Mouse (Mus musculus): Measurements from ENCODE around the gene Bean1.
"Not testable (repeated sequence)": the region's sequence is repeated elsewhere in the genome, so short reads cannot be mapped to it uniquely, and the experiment has no call there.

DNA sequence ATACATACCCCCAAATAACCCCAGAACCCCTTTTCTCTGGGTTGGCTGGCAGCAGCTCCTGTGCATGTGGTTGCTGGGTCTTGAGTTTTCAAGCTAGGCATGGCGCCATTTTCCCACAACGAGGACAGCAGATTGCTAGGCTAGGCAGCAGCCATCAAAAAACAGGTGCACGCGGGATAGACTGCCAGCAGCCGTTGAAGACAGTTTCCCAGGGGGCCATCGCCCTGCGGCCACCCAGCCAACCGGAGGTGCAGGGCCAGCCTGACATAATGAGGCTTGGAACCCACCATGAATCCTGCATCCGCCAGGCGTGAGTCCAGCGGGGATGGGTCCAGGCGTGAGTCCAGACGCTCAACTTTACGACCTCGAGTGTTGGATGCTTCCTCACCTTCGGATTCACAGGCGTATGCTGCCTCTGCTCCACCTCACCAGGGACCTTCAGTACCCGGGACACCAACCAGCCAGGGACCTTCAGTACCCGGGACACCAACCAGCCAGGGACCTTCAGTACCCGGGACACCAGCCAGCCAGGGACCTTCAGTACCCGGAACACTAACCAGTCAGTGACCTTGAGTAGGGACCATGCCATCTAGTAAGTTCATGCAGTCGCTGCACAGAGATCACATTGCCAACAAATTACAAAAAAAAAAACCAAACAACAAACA, 94.2 kb downstream of the Bean1 start:
- not testable (repeated sequence) for TF ChIP-seq CTCF (IDR thresholded peaks at IDR 0.05; ENCODE audit: borderline replicate concordance, control insufficient read depth, extremely low read depth, insufficient read depth, low read length, poor library complexity); POLR2A (IDR thresholded peaks at IDR 0.05; ENCODE audit: control insufficient read depth, extremely low read depth, insufficient read depth, low read length, poor library complexity)

All from thymus, adult 2 months (tissue).